Mouse (Mus musculus): ENCODE data around the gene Mrm3. TPM values are rescaled to one million over a fixed set of nuclear protein-coding genes. Genes with fewer than 3 reads are reported as not detected.

Mrm3 gene
- polyA plus RNA-seq, 1 experiment from 2014 or later, result 23.9 TPM

GRCm38 (mm10) chr11:76292831-76293230 is 49.3 kb downstream of the Mrm3 start:
- no peaks in the 10 kb centered on the region for H3K27me3 ChIP-seq
- H3K4me2 ChIP-seq, result peak overlapping the region; percentile 30
- H3K4me3 ChIP-seq (replicated peaks), result no peak overlapping the region; the same call in 1 of the 2 replicates
- peaks cover 92% of the 10 kb centered on the region for H3K4me1 ChIP-seq (replicated peaks)
- no peak overlapping the region for H3K9ac ChIP-seq (replicated peaks)
- ATAC-seq (ENCODE audit: insufficient number of reproducible peaks, insufficient read depth, low FRiP score, low TSS enrichment, low read depth), result no peak
- 37% methylated on average over 6 of the region's 6 CpGs for WGBS
- H3K27ac ChIP-seq, result peak overlapping the region; percentile 80
- no peaks in the 10 kb centered on the region for H3K36me3 ChIP-seq
- no peaks in the 10 kb centered on the region; the same call in 1 of the 2 replicates for H3K9me3 ChIP-seq

- Histone ChIP-seq H3K4me1 (replicated peaks) (peaks cover 95% of the 10 kb centered on the region), H3K9ac (replicated peaks) (no peak overlapping the region), H3K27me3 (no peaks in the 10 kb centered on the region), H3K4me3 (replicated peaks) (no peak overlapping the region), H3K36me3 (no peaks in the 10 kb centered on the region), H3K9me3 (no peaks in the 10 kb centered on the region; the same call in 1 of the 2 replicates), H3K4me2 (no peak overlapping the region), H3K27ac (peak overlapping the region; percentile 80; the same call in 1 of the 2 replicates)
- no peak for ATAC-seq (ENCODE audit: insufficient number of reproducible peaks, insufficient read depth, low FRiP score, low TSS enrichment, low read depth)
- WGBS, result 31% methylated on average over 5 of the region's 5 CpGs
These were observed 50.6 kb downstream of the Mrm3 start for GRCm38 (mm10) chr11:76294078-76294477.

- peak overlapping the region; percentile 80 for H3K27ac ChIP-seq
- H3K9me3 ChIP-seq, result no peaks in the 10 kb centered on the region; the same call in 1 of the 2 replicates
- ATAC-seq (ENCODE audit: insufficient number of reproducible peaks, insufficient read depth, low FRiP score, low TSS enrichment, low read depth), result no peak
- no peaks in the 10 kb centered on the region for H3K27me3 ChIP-seq
- no peaks in the 10 kb centered on the region for H3K36me3 ChIP-seq
- WGBS, result 19% methylated on average over 9 of the region's 9 CpGs
- H3K9ac ChIP-seq (replicated peaks), result no peak overlapping the region
- peaks cover 95% of the 10 kb centered on the region for H3K4me1 ChIP-seq (replicated peaks)
- no peak overlapping the region for H3K4me3 ChIP-seq (replicated peaks)
- no peak overlapping the region for H3K4me2 ChIP-seq
These were observed 51.3 kb downstream of the Mrm3 start for GRCm38 (mm10) chr11:76294836-76295235.

GRCm38 (mm10) chr11:76297252-76297651 is 53.7 kb downstream of the Mrm3 start:
- Histone ChIP-seq H3K4me2 (no peak overlapping the region), H3K36me3 (no peaks in the 10 kb centered on the region), H3K4me1 (replicated peaks) (peaks cover 94% of the 10 kb centered on the region), H3K4me3 (replicated peaks) (no peak overlapping the region), H3K27ac (peak overlapping the region; percentile 50; the same call in 1 of the 2 replicates), H3K27me3 (no peaks in the 10 kb centered on the region), H3K9me3 (no peaks in the 10 kb centered on the region; the same call in 1 of the 2 replicates), H3K9ac (replicated peaks) (no peak overlapping the region)
- 65% methylated on average over 9 of the region's 9 CpGs for WGBS
- no peak for ATAC-seq (ENCODE audit: insufficient number of reproducible peaks, insufficient read depth, low FRiP score, low TSS enrichment, low read depth)

GRCm38 (mm10) chr11:76298457-76299000 is 55.0 kb downstream of the Mrm3 start:
- Histone ChIP-seq H3K27ac (peak overlapping the region; percentile 43; the same call in 1 of the 2 replicates), H3K4me3 (replicated peaks) (no peak overlapping the region), H3K4me1 (replicated peaks) (peaks cover 93% of the 10 kb centered on the region), H3K9ac (replicated peaks) (no peak overlapping the region), H3K36me3 (no peaks in the 10 kb centered on the region), H3K9me3 (no peaks in the 10 kb centered on the region; the same call in 1 of the 2 replicates), H3K4me2 (no peak overlapping the region), H3K27me3 (no peaks in the 10 kb centered on the region)
- no peak for ATAC-seq (ENCODE audit: insufficient number of reproducible peaks, insufficient read depth, low FRiP score, low TSS enrichment, low read depth)
- WGBS, result 59% methylated on average over 9 of the region's 9 CpGs

Other genes with a start within 250 kb of the Mrm3 start
- 0.23 and 0.70 TPM in 2 replicates for gene 1700016K19Rik, start 243.8 kb upstream of the Mrm3 start, polyA plus RNA-seq (2016; fragmentation: Nextera tagmentation; extraction: Ambion mirVana)
- 50.9 and 54.0 TPM in 2 replicates for gene Rflnb, start 215.9 kb upstream of the Mrm3 start, polyA plus RNA-seq (2016; fragmentation: Nextera tagmentation; extraction: Ambion mirVana)
- 39.1 and 43.4 TPM in 2 replicates for gene Vps53, start 64.1 kb upstream of the Mrm3 start, polyA plus RNA-seq (2016; fragmentation: Nextera tagmentation; extraction: Ambion mirVana)
- 24.2 and 26.6 TPM in 2 replicates for gene Fam57a, start 64.0 kb upstream of the Mrm3 start, polyA plus RNA-seq (2016; fragmentation: Nextera tagmentation; extraction: Ambion mirVana)
- gene Dbil5, start 26.1 kb upstream of the Mrm3 start, polyA plus RNA-seq (2016; fragmentation: Nextera tagmentation; extraction: Ambion mirVana), result 0.95 and 1.0 TPM in 2 replicates
- gene Gemin4, start 26.1 kb upstream of the Mrm3 start, polyA plus RNA-seq (2016; fragmentation: Nextera tagmentation; extraction: Ambion mirVana), result 33.0 and 34.5 TPM in 2 replicates
- 125 and 136 TPM in 2 replicates for gene Glod4, start within 50 bp of the Mrm3 start, polyA plus RNA-seq (2016; fragmentation: Nextera tagmentation; extraction: Ambion mirVana)
- gene Nxn, start 155.4 kb downstream of the Mrm3 start, polyA plus RNA-seq (2016; fragmentation: Nextera tagmentation; extraction: Ambion mirVana), result 61.2 and 67.7 TPM in 2 replicates
- 127 and 149 TPM in 2 replicates for gene Timm22, start 163.2 kb downstream of the Mrm3 start, polyA plus RNA-seq (2016; fragmentation: Nextera tagmentation; extraction: Ambion mirVana)